ENCODE assay signal across 14 mouse cellular contexts in the genomic region with DNA sequence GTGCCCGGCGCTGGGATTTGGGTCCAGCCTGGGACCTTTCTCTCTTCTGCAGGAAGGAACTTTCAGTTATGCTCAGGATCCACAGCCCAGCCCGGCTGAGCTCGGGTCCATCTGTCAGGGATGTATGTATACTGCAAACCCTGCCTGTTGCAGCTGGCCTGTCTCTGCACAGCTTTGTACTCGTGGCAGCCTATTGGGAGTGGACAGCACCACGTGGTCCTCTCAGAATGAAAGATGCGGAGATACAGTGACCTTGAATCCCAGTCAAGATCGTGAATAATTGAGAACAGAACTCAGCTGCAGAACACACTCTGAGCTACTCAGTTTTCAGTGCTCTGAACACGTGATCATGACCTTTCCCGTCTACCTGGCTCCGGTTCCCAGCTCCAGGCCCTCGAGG.
DNase-seq lines count a peak whose midpoint lies in the region; ATAC-seq and TF ChIP-seq lines count a peak whose summit lies in the region.
"Had no signal": no experiment of that assay in that cellular context is flagged by ENCODE, and none has a peak within 500 bp of the region (broad histone marks: within the 10 kb centered on the region; RNA-seq: fewer than 3 reads in every experiment).

No protein-coding gene starts in this region.

- H3K4me2 ChIP-seq in lung, embryonic 14.5 days = no peak overlapping the region
- no peak overlapping the region for H3K4me2 ChIP-seq in lung, postnatal 0 days (replicated peaks; ENCODE audit: low read depth, low read length)
- no peak overlapping the region for H3K4me2 ChIP-seq in kidney, postnatal 0 days (ENCODE audit: low read length)
- H3K4me2 ChIP-seq in stomach, embryonic 15.5 days = no peak overlapping the region
- H3K4me2 ChIP-seq in forebrain, postnatal 0 days (ENCODE audit: low read depth) = no peak overlapping the region
- H3K4me2 ChIP-seq: forebrain, embryonic 13.5 days; heart, embryonic 13.5 days; hindbrain, embryonic 12.5 days; liver, embryonic 12.5 days; midbrain, embryonic 13.5 days had no signal

- TF ChIP-seq EP300 in lung, postnatal 0 days (IDR thresholded peaks at IDR 0.05) = no peak

- 64% methylated on average over 12 of the region's 12 CpGs for WGBS in lung, embryonic 14.5 days
- 69% methylated on average over 12 of the region's 12 CpGs for WGBS in lung, postnatal 0 days
- WGBS in kidney, postnatal 0 days = 44% methylated on average over 12 of the region's 12 CpGs
- WGBS in stomach, embryonic 15.5 days = 49% methylated on average over 12 of the region's 12 CpGs
- WGBS in forebrain, postnatal 0 days = 84% methylated on average over 12 of the region's 12 CpGs

- ATAC-seq in lung, embryonic 14.5 days (ENCODE audit: insufficient read depth) = peak; percentile 43; the same call in 1 of the 2 replicates
- no peak for ATAC-seq in lung, postnatal 0 days
- no peak for ATAC-seq in kidney, postnatal 0 days (replicated peaks; ENCODE audit: low FRiP score, low read depth)
- ATAC-seq in stomach, embryonic 15.5 days (ENCODE audit: insufficient read depth, low FRiP score, low read depth) = peak; percentile 69; the same call in 1 of the 2 replicates
- no peak for ATAC-seq in forebrain, postnatal 0 days
- ATAC-seq: liver, embryonic 12.5 days had no signal

- H3K36me3 ChIP-seq in lung, embryonic 14.5 days (ENCODE audit: insufficient read depth) = no peaks in the 10 kb centered on the region
- H3K36me3 ChIP-seq in lung, postnatal 0 days (ENCODE audit: insufficient read depth, low read length) = no peaks in the 10 kb centered on the region
- no peaks in the 10 kb centered on the region for H3K36me3 ChIP-seq in kidney, postnatal 0 days (ENCODE audit: insufficient read depth, low read length)
- H3K36me3 ChIP-seq in stomach, embryonic 15.5 days = no peaks in the 10 kb centered on the region
- no peaks in the 10 kb centered on the region for H3K36me3 ChIP-seq in forebrain, postnatal 0 days (ENCODE audit: insufficient read depth)
- H3K36me3 ChIP-seq: heart, embryonic 13.5 days; hindbrain, embryonic 12.5 days; liver, embryonic 12.5 days; midbrain, embryonic 13.5 days had no signal

- no peak overlapping the region for H3K9ac ChIP-seq in lung, embryonic 14.5 days
- H3K9ac ChIP-seq in lung, postnatal 0 days (replicated peaks; ENCODE audit: low read depth) = no peak overlapping the region
- no peak overlapping the region for H3K9ac ChIP-seq in kidney, postnatal 0 days (ENCODE audit: low read depth, low read length)
- H3K9ac ChIP-seq in stomach, embryonic 15.5 days = no peak overlapping the region
- no peak overlapping the region for H3K9ac ChIP-seq in forebrain, postnatal 0 days
- H3K9ac ChIP-seq: forebrain, embryonic 13.5 days; heart, embryonic 13.5 days; hindbrain, embryonic 12.5 days; liver, embryonic 12.5 days; midbrain, embryonic 13.5 days had no signal

- peak; percentile 15 for DNase-seq in adrenal gland, postnatal 14 days
- DNase-seq in adrenal gland, adult 8-10 months = no peak
- peak; percentile 45 for DNase-seq in lung, embryonic 14.5 days
- no peak for DNase-seq in lung, postnatal 0 days (ENCODE audit: low spot score)
- peak; percentile 53 for DNase-seq in kidney, postnatal 0 days (ENCODE audit: low spot score)
- no peak for DNase-seq in right cerebral cortex, postnatal 14 days
- DNase-seq in forebrain, postnatal 0 days = no peak
- DNase-seq: thymus, adult 18-20 months had no signal

- H3K27me3 ChIP-seq in lung, embryonic 14.5 days (ENCODE audit: insufficient read depth, low read length) = peaks cover 10% of the 10 kb centered on the region
- H3K27me3 ChIP-seq in lung, postnatal 0 days (replicated peaks; ENCODE audit: insufficient read depth, low read length) = no peaks in the 10 kb centered on the region
- H3K27me3 ChIP-seq in kidney, postnatal 0 days (ENCODE audit: insufficient read depth, low read length) = no peaks in the 10 kb centered on the region
- H3K27me3 ChIP-seq in stomach, embryonic 15.5 days (replicated peaks) = no peaks in the 10 kb centered on the region
- no peaks in the 10 kb centered on the region; the same call in 1 of the 2 replicates for H3K27me3 ChIP-seq in forebrain, postnatal 0 days (ENCODE audit: insufficient read depth, low read length)
- H3K27me3 ChIP-seq: forebrain, embryonic 13.5 days; hindbrain, embryonic 12.5 days; liver, embryonic 12.5 days had no signal

- no peak overlapping the region for H3K4me3 ChIP-seq in lung, embryonic 14.5 days (ENCODE audit: low read depth, low read length)
- no peak overlapping the region for H3K4me3 ChIP-seq in lung, postnatal 0 days (ENCODE audit: low read depth, low read length)
- no peak overlapping the region for H3K4me3 ChIP-seq in kidney, postnatal 0 days (replicated peaks; ENCODE audit: low read depth, low read length)
- H3K4me3 ChIP-seq in stomach, embryonic 15.5 days (replicated peaks) = no peak overlapping the region
- H3K4me3 ChIP-seq in forebrain, postnatal 0 days (ENCODE audit: low read depth, low read length) = no peak overlapping the region
- H3K4me3 ChIP-seq: forebrain, embryonic 13.5 days; heart, embryonic 13.5 days; hindbrain, embryonic 12.5 days; liver, embryonic 12.5 days; midbrain, embryonic 13.5 days had no signal

- H3K27ac ChIP-seq in lung, embryonic 14.5 days (ENCODE audit: low read depth) = no peak overlapping the region
- H3K27ac ChIP-seq in lung, postnatal 0 days (ENCODE audit: low read length) = no peak overlapping the region
- H3K27ac ChIP-seq in kidney, postnatal 0 days = no peak overlapping the region
- peak overlapping the region; percentile 62 for H3K27ac ChIP-seq in stomach, embryonic 15.5 days
- H3K27ac ChIP-seq in forebrain, postnatal 0 days (ENCODE audit: low read depth, low read length) = no peak overlapping the region
- H3K27ac ChIP-seq: forebrain, embryonic 13.5 days; heart, embryonic 13.5 days; hindbrain, embryonic 12.5 days; liver, embryonic 12.5 days; midbrain, embryonic 13.5 days had no signal

- TF ChIP-seq CTCF in lung, embryonic 14.5 days (IDR thresholded peaks at IDR 0.05; ENCODE audit: low read depth) = no peak
- TF ChIP-seq CTCF in lung, postnatal 0 days (IDR thresholded peaks at IDR 0.05) = no peak
- TF ChIP-seq CTCF in kidney, postnatal 0 days (IDR thresholded peaks at IDR 0.05; ENCODE audit: low read depth) = no peak
- no peak for TF ChIP-seq CTCF in forebrain, postnatal 0 days (IDR thresholded peaks at IDR 0.05; ENCODE audit: low read depth)

- 0 out of 2 replicates have a peak, but pooled peaks cover 3% of the 10 kb centered on the region for H3K4me1 ChIP-seq in lung, embryonic 14.5 days (ENCODE audit: insufficient read depth)
- no peaks in the 10 kb centered on the region for H3K4me1 ChIP-seq in lung, postnatal 0 days (ENCODE audit: insufficient read depth, low read depth, low read length)
- H3K4me1 ChIP-seq in kidney, postnatal 0 days (replicated peaks; ENCODE audit: insufficient read depth, low read length) = peaks cover 18% of the 10 kb centered on the region; the same call in 1 of the 2 replicates
- H3K4me1 ChIP-seq in stomach, embryonic 15.5 days = peaks cover 34% of the 10 kb centered on the region
- H3K4me1 ChIP-seq in forebrain, postnatal 0 days (ENCODE audit: insufficient read depth) = no peaks in the 10 kb centered on the region
- H3K4me1 ChIP-seq: liver, embryonic 12.5 days had no signal

- no peaks in the 10 kb centered on the region for H3K9me3 ChIP-seq in lung, embryonic 14.5 days (ENCODE audit: low read depth, low read length)
- H3K9me3 ChIP-seq in lung, postnatal 0 days (ENCODE audit: low read length) = no peaks in the 10 kb centered on the region
- no peaks in the 10 kb centered on the region for H3K9me3 ChIP-seq in kidney, postnatal 0 days (replicated peaks; ENCODE audit: low read length)
- H3K9me3 ChIP-seq in stomach, embryonic 15.5 days = no peaks in the 10 kb centered on the region
- no peaks in the 10 kb centered on the region for H3K9me3 ChIP-seq in forebrain, postnatal 0 days (ENCODE audit: low read length)
- H3K9me3 ChIP-seq: forebrain, embryonic 13.5 days; heart, embryonic 13.5 days; hindbrain, embryonic 12.5 days; liver, embryonic 12.5 days; midbrain, embryonic 13.5 days had no signal

Comparison
In these comparisons a context has a peak if more than half of its experiments do, and no peak if none do; other contexts are left out.
1. DNase-seq: peak in adrenal gland, postnatal 14 days (single experiment), lung, embryonic 14.5 days (single experiment) and kidney, postnatal 0 days (single experiment); none in adrenal gland, adult 8-10 months (single experiment), lung, postnatal 0 days (single experiment), right cerebral cortex, postnatal 14 days (single experiment) and forebrain, postnatal 0 days (single experiment).
2. ATAC-seq: peak in lung, embryonic 14.5 days (single experiment) and stomach, embryonic 15.5 days (single experiment); none in lung, postnatal 0 days (single experiment), kidney, postnatal 0 days (single experiment) and forebrain, postnatal 0 days (single experiment).